Comparison of ENCODE assay signal across 8 mouse cellular contexts in genomic region chrX:84001294-84001693, GRCm38 (mm10).
DNase-seq lines count a peak whose midpoint lies in the region; ATAC-seq and TF ChIP-seq lines count a peak whose summit lies in the region.

No protein-coding gene starts in this region.

- no peaks in the 10 kb centered on the region for H3K36me3 ChIP-seq in heart, adult 2 months (ENCODE audit: control insufficient read depth, insufficient read depth, low read length)

- TF ChIP-seq CTCF in heart, adult 2 months (IDR thresholded peaks at IDR 0.05), result peak; percentile 72
- peak; percentile 60 for TF ChIP-seq CTCF in cortical plate, adult 2 months (IDR thresholded peaks at IDR 0.05; ENCODE audit: extremely low read depth, insufficient read depth, low read length)

- TF ChIP-seq POLR2A in heart, adult 2 months (IDR thresholded peaks at IDR 0.05; ENCODE audit: insufficient read depth, low read depth, low read length), result no peak
- no peak for TF ChIP-seq POLR2A in cortical plate, adult 2 months (IDR thresholded peaks at IDR 0.05; ENCODE audit: extremely low read depth, insufficient read depth, low read length)

- 0 out of 2 replicates have a peak, but pooled peaks have one; percentile 52 for ATAC-seq in megakaryocyte progenitor cell, adult 5-6 weeks (replicated peaks; ENCODE audit: poor library complexity)

- intact Hi-C loops in heart, adult 2 months (cut with DNase I), result no loop called here

- no peak for TF ChIP-seq EP300 in heart, adult 2 months (IDR thresholded peaks at IDR 0.05; ENCODE audit: insufficient read depth, low read depth, low read length)

- H3K27ac ChIP-seq in heart, adult 2 months, result no peak overlapping the region
- H3K27ac ChIP-seq in cortical plate, adult 2 months (ENCODE audit: insufficient read depth, low read length), result no peak overlapping the region

- 44% methylated on average over 7 of the region's 7 CpGs for WGBS in heart, adult 2 months

- H3K79me2 ChIP-seq in heart, adult 2 months (replicated peaks; ENCODE audit: control insufficient read depth, insufficient read depth, low read length), result no peaks in the 10 kb centered on the region

- no peak overlapping the region for H3K4me3 ChIP-seq in heart, adult 2 months
- H3K4me3 ChIP-seq in cortical plate, adult 2 months (ENCODE audit: insufficient read depth, low read length), result no peak overlapping the region

- no peak overlapping the region for H3K9ac ChIP-seq in heart, adult 2 months (ENCODE audit: low read depth, low read length)

- no peaks in the 10 kb centered on the region for H3K4me1 ChIP-seq in heart, adult 2 months (ENCODE audit: control insufficient read depth, insufficient read depth, low read length)
- H3K4me1 ChIP-seq in cortical plate, adult 2 months (ENCODE audit: control insufficient read depth, insufficient read depth, low read length), result no peaks in the 10 kb centered on the region

- no peaks in the 10 kb centered on the region for H3K27me3 ChIP-seq in heart, adult 2 months (ENCODE audit: control insufficient read depth, insufficient read depth, low read length)

- DNase-seq in heart, adult 2 months, result no peak
- no peak for DNase-seq in heart, adult 11 months
- DNase-seq in urinary bladder, postnatal 25 days (ENCODE audit: low spot score), result peak; percentile 5
- DNase-seq in urinary bladder, postnatal 10 days (ENCODE audit: low spot score), result no peak
- peak; percentile 24 to 60 for DNase-seq in kidney, postnatal 36 days
- no peak for DNase-seq in urinary bladder, postnatal 4 days (ENCODE audit: low spot score in 2 of 2)

Comparison
In these comparisons a context has a peak if more than half of its experiments do, and no peak if none do; other contexts are left out.
1. DNase-seq: peak in urinary bladder, postnatal 25 days (single experiment) and kidney, postnatal 36 days (2 of 2); none in heart, adult 2 months (0 of 2), heart, adult 11 months (single experiment), urinary bladder, postnatal 10 days (single experiment) and urinary bladder, postnatal 4 days (0 of 2).